Mouse (Mus musculus) heart, postnatal 36 days (tissue): ENCODE data around the gene Ptbp2. TPM values are rescaled to one million over a fixed set of nuclear protein-coding genes. Genes with fewer than 3 reads are reported as not detected.

Experiments
- DNase-seq, 2 experiments: peaks; one replicate each; pipeline ENCODE4 v3.0.0; 2021 to 2022
- intact Hi-C: fragments of 180-260 bp; cut with DNase I; formaldehyde crosslinking; loops from one replicate; pipeline ENCODE4 v1.15.1; 2025
- microRNA-seq, 2 experiments: library from miRNA; unstranded; fragments of <30 nt; microRNA quantifications; one replicate each; pipeline ENCODE4 v1.2.0; 2021; ENCODE audit warnings: borderline number of aligned reads in 2 of 2
- total RNA-seq, 2 experiments: library from RNA; stranded (reverse); gene quantifications; 2 replicates each; pipeline ENCODE4 v1.2.3; 2021

Ptbp2 gene
- total RNA-seq, 2 experiments from 2014 or later = 22.5 to 23.1 TPM

DNA sequence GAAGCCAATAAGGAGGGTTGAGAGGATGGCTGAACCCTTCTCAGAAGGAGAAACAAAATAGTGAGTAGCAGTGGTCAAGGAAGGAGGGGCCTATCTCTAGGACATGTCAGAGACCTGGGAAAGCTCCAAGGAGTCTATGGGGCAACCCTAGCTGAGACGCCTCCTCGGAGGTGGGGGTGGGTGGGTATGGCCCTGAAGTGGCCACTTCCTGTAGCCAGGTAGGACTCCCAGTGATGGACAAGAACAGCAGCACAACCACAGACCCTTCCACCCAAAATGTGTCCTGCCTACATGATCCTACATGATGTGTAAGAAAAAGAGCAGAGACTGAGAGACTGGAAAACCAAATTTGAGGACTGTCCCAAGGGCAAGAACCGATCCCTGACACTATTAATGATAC, 72.8 kb downstream of the Ptbp2 start:
- intact Hi-C loops = no loop called here

DNA sequence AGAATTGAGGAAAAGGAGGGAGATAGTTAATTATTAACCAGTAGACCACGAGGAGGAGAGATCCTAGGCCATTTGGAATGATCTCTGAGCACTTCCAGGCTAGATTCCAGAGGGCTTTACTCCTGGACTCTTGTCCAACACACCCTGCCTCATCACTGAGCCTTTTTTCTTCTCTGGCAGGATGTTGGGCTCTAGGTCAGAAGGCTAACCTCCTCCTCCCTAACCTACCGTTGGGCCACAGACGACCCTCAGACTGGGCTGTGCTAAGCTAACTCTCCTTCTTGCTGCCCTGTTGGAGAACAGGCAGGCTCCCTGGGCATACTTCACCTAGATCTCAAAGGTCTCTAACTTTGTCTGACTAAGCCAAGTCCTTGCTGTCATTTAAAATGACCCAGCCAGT, 82.8 kb downstream of the Ptbp2 start:
- no peak for DNase-seq
- intact Hi-C loops = no loop called here

More for the DNA sequence above, 72.8 kb downstream of the Ptbp2 start:
- no peak for DNase-seq

- DNase-seq = no peak
Observed at GRCm38 (mm10) chr3:119684741-119685140, 99.5 kb downstream of the Ptbp2 start.

More at GRCm38 (mm10) chr3:119684741-119685140, 99.5 kb downstream of the Ptbp2 start:
- intact Hi-C loops = no loop called here

Small RNA genes within 50 kb of the gene (microRNA-seq; reads per million reads assigned to microRNA genes)
- gene Gm24744 = 0 reads per million in 2 experiments
